Mouse (Mus musculus) G1E (cell line): ENCODE measurements around the gene Polr2l. TPM values are rescaled to one million over a fixed set of nuclear protein-coding genes. Genes with fewer than 3 reads are reported as not detected.

ENCODE experiments used
- ATAC-seq: 2 replicates; pipeline ENCODE4 v1.8.0; 2016; ENCODE audit warnings: mild to moderate bottlenecking; ENCODE audit not compliant: insufficient number of reproducible peaks, poor library complexity, low FRiP score, severe bottlenecking; ENCODE audit errors: extremely low read depth
- DNase-seq: peaks from one replicate; pipeline ENCODE4 v3.0.0; 2012; ENCODE audit warnings: low spot score
- H3K27me3 ChIP-seq: 2 replicates; pipeline ENCODE4 v1.6.1; 2012; ENCODE audit warnings: mild to moderate bottlenecking, low read length, inconsistent platforms; ENCODE audit not compliant: insufficient read depth
- H3K36me3 ChIP-seq: replicated peaks from 2 replicates; pipeline ENCODE3; 2012; ENCODE audit warnings: mild to moderate bottlenecking, inconsistent platforms
- H3K4me1 ChIP-seq: 2 replicates; pipeline ENCODE4 v1.6.1; 2012; ENCODE audit warnings: low read depth, low read length, inconsistent platforms, mixed read lengths; ENCODE audit not compliant: insufficient read depth
- H3K4me3 ChIP-seq: 2 replicates; pipeline ENCODE4 v1.5.1; 2012; ENCODE audit warnings: low read depth, mild to moderate bottlenecking, inconsistent platforms, low read length, moderate library complexity, mixed read lengths
- H3K9me3 ChIP-seq: replicated peaks from 2 replicates; pipeline ENCODE4 v1.6.1; 2012; ENCODE audit warnings: inconsistent platforms
- CTCF ChIP-seq: IDR thresholded peaks from 2 replicates; pipeline ENCODE4 v1.5.1; 2012; ENCODE audit warnings: low read depth, low read length, inconsistent platforms, mixed read lengths
- GATA1 ChIP-seq: IDR thresholded peaks from 2 replicates; pipeline ENCODE4 v1.6.1; 2012; ENCODE audit warnings: borderline replicate concordance, low read length, inconsistent platforms, mixed read lengths
- GATA2 ChIP-seq: IDR thresholded peaks from 2 replicates; pipeline ENCODE4 v1.6.1; 2012; ENCODE audit warnings: low read depth, low read length, inconsistent platforms, borderline replicate concordance
- POLR2AphosphoS5 ChIP-seq: IDR thresholded peaks from 2 replicates; pipeline ENCODE4 v1.6.1; 2012; ENCODE audit warnings: low read depth, low read length, inconsistent platforms; ENCODE audit not compliant: insufficient replicate concordance
- TAL1 ChIP-seq: conservative IDR thresholded peaks from 2 replicates; pipeline ENCODE4 v1.6.1; 2012; ENCODE audit warnings: low read depth, low read length, inconsistent platforms, mixed read lengths
- polyA plus RNA-seq: library from polyadenylated mRNA; stranded (reverse); fragments of >175 nt; gene quantifications from 2 replicates; pipeline ENCODE4 v1.2.3, GENCODE M21; 2012
- total RNA-seq, 2 experiments: library from RNA; stranded (forward) in 1 of 2; stranded (reverse) in 1 of 2; fragments of 200-1000 nt in 1 of 2; fragments of >200 nt in 1 of 2; fragmentation: Nextera tagmentation in 1 of 2; gene quantifications; 2 replicates each; pipeline ENCODE4 v1.2.3; 2014 to 2017

Gene Polr2l
- total and polyA plus RNA-seq, 3 experiments, result 18.7 to 61.0 (median 58.3) TPM

GRCm38 (mm10) chr7:141435856-141436522 lies 38.9 kb downstream of the Polr2l start:
- ATAC-seq, result no peak
- H3K27me3 ChIP-seq, result no peaks in the 10 kb centered on the region; the same call in 1 of the 2 replicates
- H3K9me3 ChIP-seq, result no peaks in the 10 kb centered on the region
- TF ChIP-seq CTCF, result no peak
- TF ChIP-seq TAL1, result no peak
- no peak for TF ChIP-seq POLR2AphosphoS5
- peak overlapping the region; percentile 70; the same call in 1 of the 2 replicates for H3K4me3 ChIP-seq
- no peak for DNase-seq
- H3K4me1 ChIP-seq, result peaks cover 89% of the 10 kb centered on the region
- peaks cover 82% of the 10 kb centered on the region for H3K36me3 ChIP-seq

- Histone ChIP-seq H3K27me3 (no peaks in the 10 kb centered on the region; the same call in 1 of the 2 replicates), H3K36me3 (peaks cover 82% of the 10 kb centered on the region), H3K9me3 (no peaks in the 10 kb centered on the region), H3K4me1 (peaks cover 83% of the 10 kb centered on the region), H3K4me3 (peak overlapping the region; percentile 70)
- ATAC-seq (peak; percentile 71), DNase-seq (peak; percentile 78)
- no peak for TF ChIP-seq TAL1
- no peak for TF ChIP-seq CTCF
- no peak for TF ChIP-seq POLR2AphosphoS5
- TF ChIP-seq GATA2, result no peak
- TF ChIP-seq GATA1, result no peak
Observed at GRCm38 (mm10) chr7:141435129-141435855, 39.6 kb downstream of the Polr2l start.

- TF ChIP-seq TAL1 (no peak), POLR2AphosphoS5 (no peak), CTCF (no peak), GATA1 (no peak), GATA2 (no peak)
- no peaks in the 10 kb centered on the region; the same call in 1 of the 2 replicates for H3K27me3 ChIP-seq
- H3K36me3 ChIP-seq, result peaks cover 80% of the 10 kb centered on the region
- peak overlapping the region; percentile 70 for H3K4me3 ChIP-seq
- no peaks in the 10 kb centered on the region for H3K9me3 ChIP-seq
- peaks cover 83% of the 10 kb centered on the region for H3K4me1 ChIP-seq
- DNase-seq, result peak; percentile 29
- no peak for ATAC-seq
Observed at GRCm38 (mm10) chr7:141434464-141434863, 40.5 kb downstream of the Polr2l start.

- no peak for ATAC-seq
- Histone ChIP-seq H3K4me3 (peak overlapping the region; percentile 70; the same call in 1 of the 2 replicates), H3K27me3 (peaks cover under 1% of the 10 kb centered on the region; the same call in 1 of the 2 replicates), H3K4me1 (peaks cover 83% of the 10 kb centered on the region), H3K9me3 (no peaks in the 10 kb centered on the region), H3K36me3 (peaks cover 77% of the 10 kb centered on the region)
- DNase-seq, result no peak
- TF ChIP-seq GATA1 (no peak), TAL1 (no peak), GATA2 (no peak), CTCF (no peak), POLR2AphosphoS5 (no peak)
Observed at GRCm38 (mm10) chr7:141433517-141434400, 41.2 kb downstream of the Polr2l start.

GRCm38 (mm10) chr7:141432741-141433516 lies 42.0 kb downstream of the Polr2l start:
- Histone ChIP-seq H3K9me3 (no peaks in the 10 kb centered on the region), H3K4me1 (peaks cover 86% of the 10 kb centered on the region), H3K4me3 (peak overlapping the region; percentile 25; the same call in 1 of the 2 replicates), H3K27me3 (peaks cover 3% of the 10 kb centered on the region; the same call in 1 of the 2 replicates), H3K36me3 (peaks cover 68% of the 10 kb centered on the region)
- DNase-seq (no peak), ATAC-seq (no peak)
- no peak for TF ChIP-seq GATA2
